Mouse (Mus musculus) testis, adult 2 months (tissue): ENCODE data around the gene Olfr881.

Source experiments
- CTCF ChIP-seq: fragments of 200-500 bp; IDR thresholded peaks from 2 replicates; pipeline ENCODE4 v1.5.1; 2012; ENCODE audit warnings: low read depth, mild to moderate bottlenecking, inconsistent platforms, low read length, moderate library complexity; ENCODE audit not compliant: control insufficient read depth, insufficient read depth, insufficient replicate concordance
- POLR2A ChIP-seq: fragments of 200-500 bp; IDR thresholded peaks from 2 replicates; pipeline ENCODE4 v1.6.1; 2012; ENCODE audit warnings: low read depth, mild to moderate bottlenecking, inconsistent platforms, low read length, moderate library complexity; ENCODE audit not compliant: control insufficient read depth

DNA sequence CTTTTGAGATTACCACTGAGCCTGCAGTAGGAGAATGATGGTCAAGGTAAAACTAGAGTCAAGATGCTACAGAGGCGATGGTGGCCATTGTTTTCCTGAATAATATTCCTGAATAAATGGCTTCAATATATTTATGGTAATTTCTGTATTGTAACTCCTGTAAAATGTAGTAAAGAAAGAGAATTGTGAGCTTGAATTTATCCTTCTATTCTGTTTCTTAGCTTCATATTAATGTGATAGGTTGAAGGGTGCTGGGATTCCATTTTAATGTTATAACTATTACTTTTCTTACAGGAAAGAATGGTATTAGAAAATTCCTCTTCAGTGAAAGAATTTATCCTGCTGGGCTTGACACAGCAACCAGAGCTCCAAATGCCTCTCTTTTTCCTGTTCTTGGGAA, 33.9 kb downstream of the Olfr881 start, which contains the start of gene Olfr883:
- no peak for TF ChIP-seq CTCF
- TF ChIP-seq POLR2A: no peak
